ENCODE assay signal across 13 mouse cellular contexts in the genomic region with DNA sequence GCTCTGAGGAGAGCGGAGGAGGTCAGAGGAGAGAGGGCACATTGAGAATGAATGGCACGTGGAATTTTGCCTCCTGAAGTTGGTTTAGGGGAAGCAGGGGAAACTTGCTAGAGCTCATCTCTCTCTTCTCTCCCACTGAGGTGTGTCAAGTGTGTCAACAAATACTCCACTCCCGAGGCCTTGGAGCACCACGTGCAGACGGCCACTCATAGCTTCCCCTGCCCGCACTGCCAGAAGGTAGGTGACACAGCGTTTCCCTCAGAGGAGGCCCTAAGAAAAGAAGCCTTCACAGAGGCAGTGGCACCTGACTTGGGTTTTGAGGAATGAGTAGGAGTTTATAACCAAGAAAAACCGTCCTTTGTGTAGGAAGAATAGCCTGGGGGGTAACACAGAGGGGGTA. TPM values are rescaled to one million over a fixed set of nuclear protein-coding genes. Genes with fewer than 3 reads are reported as not detected.
"Had no signal": no experiment of that assay in that cellular context is flagged by ENCODE, and none has a peak within 500 bp of the region (broad histone marks: within the 10 kb centered on the region; RNA-seq: fewer than 3 reads in every experiment).

No protein-coding gene starts in this region.

- H3K4me1 ChIP-seq: limb, embryonic 12.5 days; neural tube, embryonic 12.5 days had no signal

- H3K27me3 ChIP-seq: limb, embryonic 12.5 days; neural tube, embryonic 12.5 days had no signal

- DNase-seq: kidney, adult 9 months; kidney, postnatal 36 days; layer of hippocampus, adult 9-11 months; midbrain, embryonic 14.5 days; thymus, adult 18-20 months; thymus, postnatal 25 days had no signal

- H3K4me3 ChIP-seq: limb, embryonic 12.5 days; myocyte; neural tube, embryonic 12.5 days had no signal

- H3K9ac ChIP-seq: hindbrain, embryonic 14.5 days; limb, embryonic 12.5 days; neural tube, embryonic 12.5 days had no signal

- H3K4me2 ChIP-seq: hindbrain, embryonic 14.5 days; limb, embryonic 12.5 days; neural tube, embryonic 12.5 days had no signal

- H3K9me3 ChIP-seq: neural tube, embryonic 12.5 days had no signal

- H3K27ac ChIP-seq: hindbrain, embryonic 14.5 days; limb, embryonic 12.5 days; neural tube, embryonic 12.5 days had no signal

RNA-seq across cellular contexts. Expression of a gene that starts 27.9 kb away (rescaled TPM):
- total RNA-seq: layer of hippocampus, adult 18-20 months; left cerebral cortex, postnatal 36 days; liver, adult 2 months had no signal
- polyA plus RNA-seq: limb, embryonic 12.5 days had no signal
